Mouse (Mus musculus) lung, embryonic 15.5 days (tissue): ENCODE measurements around the gene Dpp9. TPM values are rescaled to one million over a fixed set of nuclear protein-coding genes. Genes with fewer than 3 reads are reported as not detected.
A peak's percentile ranks its signal among the peaks of the same experiment; 100 is the strongest.

ENCODE experiments used
- microRNA counts: library from miRNA; unstranded; fragments of <30 nt; microRNA quantifications from one replicate; lab custom pipeline; 2016
- microRNA-seq: library from miRNA; unstranded; fragments of <30 nt; microRNA quantifications from one replicate; pipeline ENCODE4, GENCODE M21; 2016
- polyA plus RNA-seq: library from polyadenylated mRNA; unstranded; fragments of >200 nt; fragmentation: Nextera tagmentation; extraction: Ambion mirVana; gene quantifications from 2 replicates; pipeline ENCODE4 v1.2.1, GENCODE M21; 2015

Dpp9 gene
- polyA plus RNA-seq, 1 experiment from 2014 or later = 37.1 TPM

MicroRNAs within 50 kb of the gene (microRNA counts, 519-probe panel; counts per million panel counts)
- microRNA mmu-miR-7b (lab: Ali Mortazavi, UCI) = 2,635 counts per million, percentile 63 among the panel's probes with 10 or more counts

Small RNA genes lying within 50 kb of the gene (microRNA-seq; reads per million reads assigned to microRNA genes)
- gene Gm44397 (not detected), gene Mir7b (33.9 reads per million, percentile 41 among the genes with 10 or more reads in this experiment)

Other genes with a start within 250 kb of the Dpp9 start
- 6.7 and 8.3 TPM in 2 replicates for gene Shd, start 248.4 kb downstream of the Dpp9 start, polyA plus RNA-seq
- gene Fsd1, start 232.4 kb downstream of the Dpp9 start, polyA plus RNA-seq = 7.7 and 8.1 TPM in 2 replicates
- gene Stap2, start 213.3 kb downstream of the Dpp9 start, polyA plus RNA-seq = 17.4 and 18.3 TPM in 2 replicates
- 103 and 116 TPM in 2 replicates for gene Mpnd, start 213.2 kb downstream of the Dpp9 start, polyA plus RNA-seq
- gene Sh3gl1, start 182.3 kb downstream of the Dpp9 start, polyA plus RNA-seq = 169 and 174 TPM in 2 replicates
- 31.4 and 32.4 TPM in 2 replicates for gene Chaf1a, start 178.5 kb downstream of the Dpp9 start, polyA plus RNA-seq
- gene Ubxn6, start 143.9 kb downstream of the Dpp9 start, polyA plus RNA-seq = 37.5 and 41.3 TPM in 2 replicates
- gene Hdgfl2, start 139.3 kb downstream of the Dpp9 start, polyA plus RNA-seq = 111 and 119 TPM in 2 replicates
- gene Plin4, start 109.1 kb downstream of the Dpp9 start, polyA plus RNA-seq = 0.10 and 0.19 TPM in 2 replicates
- 0.95 and 1.2 TPM in 2 replicates for gene Plin5, start 101.3 kb downstream of the Dpp9 start, polyA plus RNA-seq
- 0.55 TPM in 2 replicates for gene Lrg1, start 96.9 kb downstream of the Dpp9 start, polyA plus RNA-seq
- gene Sema6b, start 78.6 kb downstream of the Dpp9 start, polyA plus RNA-seq = 2.1 TPM in 2 replicates
- gene Tnfaip8l1, start 56.4 kb downstream of the Dpp9 start, polyA plus RNA-seq = 15.3 and 18.3 TPM in 2 replicates
- gene Mydgf, start 35.0 kb downstream of the Dpp9 start, polyA plus RNA-seq = 103 TPM in 2 replicates
- 11.7 and 13.3 TPM in 2 replicates for gene Fem1a, start 37.9 kb upstream of the Dpp9 start, polyA plus RNA-seq
- 4.2 and 4.6 TPM in 2 replicates for gene Ticam1, start 57.9 kb upstream of the Dpp9 start, polyA plus RNA-seq
- gene Plin3, start 74.0 kb upstream of the Dpp9 start, polyA plus RNA-seq = 82.4 and 82.5 TPM in 2 replicates
- gene Arrdc5, start 81.4 kb upstream of the Dpp9 start, polyA plus RNA-seq = not detected in 2 replicates
- gene Uhrf1, start 84.4 kb upstream of the Dpp9 start, polyA plus RNA-seq = 148 and 150 TPM in 2 replicates
- 33.4 and 33.7 TPM in 2 replicates for gene Kdm4b, start 107.2 kb upstream of the Dpp9 start, polyA plus RNA-seq